Mouse (Mus musculus) heart, postnatal 25 days (tissue): Measurements from ENCODE around the gene Mybph. TPM values are rescaled to one million over a fixed set of nuclear protein-coding genes. Genes with fewer than 3 reads are reported as not detected.

Experiments
- DNase-seq: peaks from one replicate; pipeline ENCODE4 v3.0.0; 2022; ENCODE audit warnings: low spot score
- intact Hi-C: fragments of 180-260 bp; cut with DNase I; formaldehyde crosslinking; loops from one replicate; pipeline ENCODE4 v1.15.1; 2025
- total RNA-seq, 2 experiments: library from RNA; stranded (reverse); gene quantifications; 2 replicates each; pipeline ENCODE4 v1.2.3; 2021

The Mybph gene
- total RNA-seq, 2 experiments from 2014 or later, result not detected

DNA sequence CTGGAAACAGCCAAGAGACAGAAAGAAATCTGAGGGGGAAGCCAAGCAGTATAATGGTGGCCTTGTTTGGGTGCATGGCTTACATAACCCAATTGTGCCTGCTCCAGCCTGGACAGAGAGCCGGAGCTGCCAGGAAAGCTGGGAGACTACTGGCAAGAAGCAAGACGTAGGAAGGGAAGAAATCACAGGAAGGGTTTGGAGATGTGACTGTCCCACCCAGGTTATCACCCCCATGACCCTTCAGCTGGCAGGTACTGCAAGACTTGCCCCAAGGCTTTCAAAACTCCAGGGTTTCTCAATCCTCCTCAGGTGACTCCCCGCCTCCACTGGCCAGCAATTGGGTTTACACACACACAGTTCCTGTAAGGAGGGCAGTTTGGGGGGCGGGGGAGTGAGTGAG, 11.2 kb upstream of the Mybph start, which contains the start of gene Chil1:
Chil1 (plus strand) TSS at position 152 of the 400 bp plus-strand sequence.
- intact Hi-C loops, result no loop called here
- no peak for DNase-seq

DNA sequence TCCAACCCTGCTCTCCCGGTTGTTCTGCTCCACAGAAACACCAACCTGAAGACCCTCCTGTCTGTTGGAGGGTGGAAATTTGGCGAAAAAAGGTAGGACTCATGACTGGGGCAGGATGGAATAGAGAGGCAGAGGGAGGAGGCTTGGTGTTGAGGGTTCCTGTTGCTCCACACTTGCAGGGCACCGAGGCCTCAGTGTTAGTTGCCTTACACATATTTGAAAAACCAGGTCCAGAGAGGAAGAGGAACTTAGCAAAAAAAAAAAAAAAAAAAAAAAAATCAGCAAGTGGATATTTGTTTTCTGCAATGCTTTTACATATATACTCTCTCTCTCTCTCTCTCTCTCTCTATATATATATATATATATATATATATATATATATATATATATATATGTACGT, 9.2 kb upstream of the Mybph start:
- DNase-seq, result no peak
- intact Hi-C loops, result no loop called here

DNA sequence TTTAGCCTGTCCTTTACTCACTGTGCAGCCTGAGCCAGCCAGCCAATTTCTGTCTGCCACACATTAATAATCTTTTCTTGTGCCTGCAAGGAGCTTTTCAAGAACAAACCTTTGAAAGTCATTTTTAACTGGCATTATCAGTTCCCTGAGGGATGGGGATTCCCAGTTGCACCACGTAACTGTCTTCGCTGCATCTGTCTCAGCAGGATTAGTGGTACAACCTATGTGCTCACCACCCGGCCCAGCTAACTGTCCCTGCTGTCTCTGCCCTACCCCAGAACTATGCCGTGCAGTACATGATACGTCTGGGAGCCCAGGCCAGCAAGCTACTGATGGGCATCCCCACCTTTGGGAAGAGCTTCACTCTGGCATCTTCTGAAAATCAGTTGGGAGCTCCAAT, 5.0 kb upstream of the Mybph start:
- DNase-seq, result no peak
- intact Hi-C loops, result no loop called here

DNA sequence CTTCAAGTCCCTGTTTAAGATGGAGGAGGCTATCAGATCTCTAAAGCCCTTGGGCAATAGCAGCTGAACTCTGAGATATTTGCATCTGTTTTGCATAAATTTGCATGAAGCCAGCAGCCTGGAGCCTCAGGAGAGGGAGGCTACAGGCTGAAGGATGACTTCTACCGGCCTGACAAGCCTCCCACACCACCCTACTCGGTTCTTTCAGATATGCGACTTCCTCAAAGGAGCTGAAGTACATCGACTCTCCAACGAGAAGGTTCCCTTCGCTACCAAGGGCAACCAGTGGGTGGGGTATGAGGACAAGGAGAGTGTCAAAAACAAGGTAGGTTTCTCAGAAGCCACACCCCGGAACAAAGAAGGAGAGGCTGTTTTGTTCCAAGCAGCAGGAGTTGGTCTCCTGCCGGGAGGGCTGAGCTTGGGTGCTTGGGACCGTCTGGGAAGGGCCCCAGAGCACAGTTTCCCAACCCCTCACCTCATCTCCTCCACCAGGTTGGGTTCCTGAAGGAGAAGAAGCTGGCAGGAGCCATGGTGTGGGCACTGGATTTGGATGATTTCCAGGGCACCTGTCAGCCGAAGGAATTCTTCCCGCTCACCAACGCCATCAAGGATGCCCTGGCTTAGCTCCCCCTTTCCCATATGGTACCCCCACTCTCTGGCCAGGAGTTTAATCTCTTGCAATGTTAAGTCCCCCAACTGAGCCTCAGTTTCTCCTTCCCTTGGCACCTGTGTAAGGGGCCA, 4.1 kb upstream of the Mybph start:
- intact Hi-C loops, result no loop called here
- DNase-seq, result no peak

DNA sequence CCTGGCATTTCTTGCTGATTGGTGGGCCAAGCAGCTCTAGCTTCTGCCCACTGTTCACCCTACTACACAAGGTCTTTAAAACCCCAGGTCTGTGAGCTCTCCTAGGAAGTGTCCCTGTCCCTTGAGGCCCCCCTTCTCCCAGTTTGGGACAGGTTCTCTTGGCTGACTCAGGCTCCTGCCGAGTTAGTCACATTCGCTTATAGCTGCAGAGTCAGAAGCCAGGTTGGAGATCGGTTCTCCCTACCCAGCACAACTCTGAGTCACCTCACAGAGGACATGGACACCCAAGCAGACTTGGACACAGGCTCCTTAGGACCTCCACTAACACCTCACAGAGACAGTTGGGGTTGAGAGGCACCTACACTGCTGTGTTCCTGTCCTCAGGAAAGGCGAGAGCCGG, 2.1 kb upstream of the Mybph start:
- no peak for DNase-seq
- intact Hi-C loops, result no loop called here

DNA sequence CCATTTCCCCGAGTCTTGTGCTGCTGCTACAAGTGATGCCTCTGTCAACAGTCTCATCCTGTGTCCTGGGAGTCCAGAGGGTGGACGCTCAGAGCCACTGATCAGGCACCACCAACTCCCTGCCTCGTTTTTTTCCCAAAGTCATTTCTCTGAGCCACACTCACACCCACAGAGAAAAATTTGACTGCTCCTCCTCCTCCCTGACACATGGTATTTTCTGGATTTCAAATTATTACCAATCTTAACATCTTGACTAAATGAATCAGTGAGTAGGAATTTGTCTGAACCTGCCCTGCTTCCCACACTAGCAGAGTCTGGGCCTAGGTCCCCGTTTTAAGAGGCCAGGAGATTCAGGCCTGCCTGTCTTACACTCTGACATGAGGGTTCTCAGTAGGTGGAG, 1.2 kb upstream of the Mybph start:
- DNase-seq, result no peak
- intact Hi-C loops, result no loop called here

DNA sequence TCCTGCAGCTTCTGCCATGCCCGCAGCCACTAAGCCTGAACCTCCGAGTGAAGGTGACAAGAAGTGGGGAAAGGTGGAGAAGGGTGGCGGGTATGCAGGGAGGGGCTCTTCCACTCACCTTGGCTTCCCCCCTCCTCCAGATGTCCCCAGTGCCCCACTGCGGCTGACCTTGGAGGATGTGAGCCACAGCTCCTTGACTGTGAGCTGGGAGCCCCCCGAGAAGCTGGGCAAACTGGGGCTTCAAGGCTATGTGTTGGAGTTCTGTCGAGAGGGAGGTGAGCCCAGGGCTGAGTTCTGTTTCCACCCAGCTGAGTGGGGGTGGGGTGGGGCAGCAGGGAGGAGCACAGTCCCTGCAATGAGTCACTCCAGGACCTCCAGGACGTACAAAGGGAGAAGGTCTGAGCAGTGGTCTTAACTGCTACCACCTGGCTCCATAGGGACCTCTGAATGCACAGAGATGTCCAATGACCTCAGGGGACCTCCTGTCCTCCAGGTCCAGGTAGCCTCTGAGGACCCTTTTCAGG, 488 bp downstream of the Mybph start:
- intact Hi-C loops, result loop anchor here (2.0 kb wide), 1 partner anchor 43 kb away; no protein-coding TSS in a partner anchor
- DNase-seq, result no peak

DNA sequence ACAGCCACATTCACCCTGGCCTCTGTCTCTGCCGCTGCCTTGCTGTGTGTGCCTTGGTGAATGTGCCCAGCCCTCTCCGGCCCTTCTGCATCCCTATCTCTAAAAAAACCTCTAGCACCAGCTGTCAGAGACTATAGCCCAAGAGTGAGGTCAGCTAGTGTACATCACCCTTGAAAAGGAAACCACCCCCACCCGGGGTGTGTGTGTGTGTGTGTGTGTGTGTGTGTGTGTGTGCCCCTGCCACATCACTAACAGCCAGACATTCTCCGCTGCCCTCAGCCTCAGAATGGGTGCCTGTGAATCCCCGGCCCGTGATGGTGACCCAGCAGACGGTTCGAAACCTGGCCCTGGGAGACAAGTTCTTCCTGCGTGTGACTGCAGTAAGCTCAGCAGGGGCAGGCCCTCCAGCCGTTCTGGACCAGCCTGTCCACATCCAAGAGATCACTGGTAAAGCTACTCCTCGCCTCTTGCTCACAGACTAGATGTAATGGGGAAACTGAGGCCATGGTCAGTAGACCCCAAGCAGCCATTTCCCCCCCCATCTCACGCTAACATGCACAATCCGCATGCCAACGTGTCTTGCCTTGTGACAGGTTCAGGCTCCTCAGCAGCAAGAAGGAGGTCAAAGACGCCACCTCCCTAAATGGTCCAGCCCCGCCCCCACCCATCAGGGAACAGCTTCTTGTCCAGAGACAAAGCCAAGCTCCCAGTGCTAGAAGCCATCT, 1.2 kb downstream of the Mybph start:
- DNase-seq, result no peak
- intact Hi-C loops, result loop anchor here (2.0 to 5.0 kb wide), 2 partner anchors 44 to 128 kb away; no protein-coding TSS in a partner anchor

DNA sequence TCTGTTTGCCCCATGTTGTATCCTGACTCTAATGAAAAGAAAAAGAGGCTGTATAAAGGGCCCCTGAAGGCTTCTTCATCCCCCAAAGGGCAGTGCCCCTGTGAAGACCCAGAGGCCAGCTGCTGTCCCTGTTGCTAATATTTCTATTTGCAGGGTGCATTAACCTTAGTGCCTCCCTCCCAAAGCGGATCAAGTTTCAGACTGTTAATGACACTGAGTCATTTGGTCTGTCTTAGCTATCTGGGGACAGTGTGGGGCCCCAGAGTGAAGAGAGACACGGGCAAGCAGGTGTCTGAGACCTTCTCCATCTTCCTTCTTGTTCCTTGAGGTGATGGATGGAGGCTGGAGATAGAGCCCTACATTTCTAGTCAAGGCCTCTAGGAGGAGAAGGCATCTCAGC, 1.9 kb downstream of the Mybph start:
- intact Hi-C loops, result loop anchor here (2.0 to 5.0 kb wide), 2 partner anchors 44 to 127 kb away; no protein-coding TSS in a partner anchor
- no peak for DNase-seq

DNA sequence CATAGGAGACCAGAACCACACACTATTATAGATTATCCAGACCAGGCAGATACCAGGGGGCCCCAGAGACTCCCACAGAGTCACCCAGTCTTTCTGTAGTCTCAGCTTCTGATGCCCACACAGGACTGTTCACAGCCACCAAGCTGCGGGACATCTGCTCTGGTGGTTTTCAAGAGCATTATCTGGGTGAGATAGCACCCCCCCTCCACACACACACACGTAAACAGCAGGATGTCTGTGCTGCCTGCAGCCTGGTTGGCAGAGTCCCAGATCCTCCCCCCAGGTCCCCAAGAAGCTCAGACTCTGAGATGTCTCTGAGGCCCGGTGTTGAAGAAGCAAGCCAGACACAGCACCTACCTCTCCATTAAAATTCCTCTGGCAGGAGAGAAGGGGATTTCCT, 2.3 kb downstream of the Mybph start:
- intact Hi-C loops, result loop anchor here (2.0 to 5.0 kb wide), 2 partner anchors 45 to 127 kb away; no protein-coding TSS in a partner anchor
- DNase-seq, result no peak

DNA sequence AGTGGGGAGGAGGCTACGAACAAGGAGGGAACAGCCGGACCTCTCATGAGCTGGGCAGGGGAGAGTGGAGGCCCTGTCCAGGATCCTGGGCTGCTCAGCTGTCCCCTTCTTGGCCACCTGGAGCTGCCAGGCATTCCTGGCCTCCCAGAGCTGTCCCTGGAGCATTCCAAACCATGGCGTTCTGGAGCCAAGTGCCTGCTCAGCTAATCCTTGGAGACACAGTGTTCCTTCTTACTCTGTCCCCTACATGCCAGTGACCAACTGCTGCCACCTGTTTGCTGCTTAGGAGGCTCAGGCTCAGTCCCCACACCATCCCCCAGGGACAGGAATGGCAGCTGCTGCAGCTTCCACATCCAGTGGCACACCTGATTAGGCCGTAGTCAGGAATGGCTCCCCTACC, 2.7 kb downstream of the Mybph start:
- no peak for DNase-seq
- intact Hi-C loops, result loop anchor here (1.0 to 5.0 kb wide), 3 partner anchors 45 to 126 kb away; no protein-coding TSS in a partner anchor

DNA sequence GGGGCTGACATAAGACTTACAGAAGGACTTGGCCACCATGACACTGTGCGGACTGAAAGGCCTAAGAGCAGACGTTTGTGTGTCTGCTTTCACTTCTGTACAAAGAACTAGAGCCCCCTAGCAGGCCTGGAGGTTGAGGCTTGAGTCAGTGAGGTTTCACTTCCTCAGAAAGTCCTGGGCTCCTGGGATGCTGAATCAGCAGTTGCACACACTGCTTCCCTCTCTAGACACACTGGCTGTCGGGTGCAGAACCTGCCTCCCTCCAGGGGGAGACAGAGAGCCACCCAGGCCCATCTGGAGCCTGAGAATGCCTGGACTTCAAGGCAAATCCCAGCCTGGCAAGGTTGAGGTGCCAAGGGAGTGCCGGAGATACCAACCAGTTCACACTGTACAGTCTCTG, 3.1 kb downstream of the Mybph start:
- intact Hi-C loops, result loop anchor here (1.0 to 5.0 kb wide), 2 partner anchors 48 to 126 kb away; no protein-coding TSS in a partner anchor
- DNase-seq, result peak; percentile 32

DNA sequence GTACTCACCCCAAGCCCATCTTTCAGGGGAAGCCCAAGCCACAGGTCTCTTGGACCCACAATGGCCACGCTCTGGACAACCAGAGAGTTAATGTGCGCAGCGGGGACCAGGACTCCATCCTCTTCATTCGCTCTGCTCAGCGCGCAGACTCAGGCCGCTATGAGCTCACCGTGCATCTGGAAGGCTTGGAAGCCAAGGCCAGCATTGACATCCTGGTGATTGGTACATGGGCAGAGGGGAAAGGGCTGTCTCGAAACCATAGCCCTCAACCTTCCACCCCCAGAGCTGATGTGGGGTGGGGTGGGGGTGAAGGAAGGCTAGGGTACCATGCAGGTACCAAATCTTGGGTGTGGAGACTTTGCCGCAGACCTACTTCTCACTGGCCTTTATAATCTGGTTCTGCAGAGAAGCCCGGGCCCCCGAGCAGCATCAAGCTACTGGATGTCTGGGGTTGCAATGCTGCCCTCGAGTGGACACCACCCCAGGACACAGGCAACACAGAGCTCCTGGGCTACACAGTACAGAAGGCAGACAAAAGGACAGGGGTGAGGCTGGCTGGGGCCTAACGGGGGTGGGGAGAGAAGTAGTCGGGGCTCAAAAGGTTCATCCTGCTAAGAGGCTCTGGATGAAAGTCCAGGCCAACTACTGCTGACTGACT, 4.2 kb downstream of the Mybph start:
- intact Hi-C loops, result loop anchor here (5.0 kb wide), 1 partner anchor 125 kb away; no protein-coding TSS in a partner anchor

DNA sequence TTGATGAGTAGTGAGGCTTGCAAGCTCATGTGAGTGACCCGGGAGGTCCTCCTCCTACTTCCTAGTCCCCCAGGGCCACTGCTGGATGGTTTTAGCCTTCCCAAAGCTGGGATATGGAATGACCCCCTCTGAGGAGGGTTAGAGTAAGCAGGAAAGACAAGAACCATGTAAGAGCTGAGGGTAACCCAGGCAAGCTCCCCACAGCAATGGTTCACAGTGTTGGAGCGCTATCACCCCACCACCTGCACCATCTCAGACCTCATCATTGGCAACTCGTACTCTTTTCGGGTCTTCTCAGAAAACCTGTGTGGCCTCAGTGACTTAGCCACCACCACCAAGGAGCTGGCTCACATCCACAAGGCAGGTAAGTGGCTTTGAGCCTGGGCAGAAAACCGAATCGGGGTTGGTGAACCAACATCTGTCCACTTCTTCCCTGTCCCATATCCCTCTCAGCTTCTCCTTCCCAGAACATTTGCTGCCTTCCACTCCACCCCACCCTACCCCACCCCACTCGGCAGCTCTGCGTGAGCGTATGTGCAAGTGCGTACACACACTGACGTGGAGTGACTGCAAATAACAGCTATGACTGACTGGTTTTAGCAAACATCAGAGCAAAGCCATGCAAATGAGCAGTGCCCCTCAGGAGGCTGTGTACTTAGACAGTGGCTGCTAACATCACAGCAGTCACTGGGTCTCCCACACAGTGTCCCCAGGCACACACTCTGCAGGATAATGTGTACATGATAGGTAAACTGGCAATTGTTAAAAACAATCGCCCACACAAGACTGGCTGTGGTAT, 5.1 kb downstream of the Mybph start:
- intact Hi-C loops, result loop anchor here (5.0 kb wide), 1 partner anchor 124 kb away; no protein-coding TSS in a partner anchor

More for the DNA sequence above, 4.2 kb downstream of the Mybph start:
- DNase-seq, result no peak

DNA sequence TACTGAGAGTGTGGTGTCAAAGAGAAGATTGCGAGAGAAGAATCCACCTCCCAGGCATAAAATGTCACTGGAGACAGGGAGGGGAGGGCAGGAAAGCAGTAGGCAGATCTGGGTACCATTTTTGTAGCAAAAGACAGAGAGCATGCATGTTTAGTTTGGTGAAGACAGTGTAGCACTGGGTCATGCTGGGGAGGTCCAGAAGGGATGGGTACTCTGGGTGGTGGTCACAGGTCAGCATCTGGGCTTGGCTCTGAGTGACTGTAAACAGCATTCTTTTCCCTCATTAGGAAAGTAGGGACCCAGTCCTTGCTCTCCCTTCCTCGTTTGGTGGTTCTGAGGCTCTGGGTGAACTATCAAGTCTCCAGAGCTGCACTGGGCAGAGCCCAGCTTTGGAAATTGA, 7.2 kb downstream of the Mybph start:
- no peak for DNase-seq
- intact Hi-C loops, result no loop called here

More for the DNA sequence above, 5.1 kb downstream of the Mybph start:
- DNase-seq, result no peak

DNA sequence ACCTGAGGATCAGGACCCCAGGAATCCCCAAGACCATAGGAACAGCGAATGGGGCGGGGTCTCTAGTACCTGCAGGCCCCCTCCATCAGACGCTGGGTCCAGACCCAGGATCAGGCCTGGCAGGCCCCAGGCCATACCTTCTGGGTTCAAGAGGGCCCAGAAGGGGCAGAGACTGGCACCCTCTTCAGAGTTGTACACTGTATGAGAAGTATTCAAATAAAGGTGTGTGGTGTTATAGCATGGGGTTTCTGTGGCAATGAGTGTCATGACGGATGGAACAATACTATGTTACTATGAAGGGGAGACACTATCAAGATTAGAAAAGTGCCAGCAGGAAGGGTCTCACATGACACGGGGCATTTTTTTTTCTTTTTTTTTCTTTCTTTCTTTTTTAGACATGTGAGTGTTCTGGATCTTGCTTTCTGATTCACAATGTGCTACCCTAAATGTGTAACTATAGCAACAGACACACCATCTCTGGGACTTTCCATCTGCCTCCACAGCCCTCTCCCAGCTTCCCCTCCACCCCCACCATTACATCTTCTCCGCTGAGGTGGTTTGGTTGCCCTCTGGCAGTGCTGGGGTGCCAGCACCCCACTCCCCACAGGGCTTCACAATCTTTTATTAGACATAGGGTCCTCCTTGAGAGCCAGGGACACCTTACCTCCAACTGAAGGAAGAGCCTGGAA, 7.9 kb downstream of the Mybph start:
- intact Hi-C loops, result no loop called here
- DNase-seq, result no peak

DNA sequence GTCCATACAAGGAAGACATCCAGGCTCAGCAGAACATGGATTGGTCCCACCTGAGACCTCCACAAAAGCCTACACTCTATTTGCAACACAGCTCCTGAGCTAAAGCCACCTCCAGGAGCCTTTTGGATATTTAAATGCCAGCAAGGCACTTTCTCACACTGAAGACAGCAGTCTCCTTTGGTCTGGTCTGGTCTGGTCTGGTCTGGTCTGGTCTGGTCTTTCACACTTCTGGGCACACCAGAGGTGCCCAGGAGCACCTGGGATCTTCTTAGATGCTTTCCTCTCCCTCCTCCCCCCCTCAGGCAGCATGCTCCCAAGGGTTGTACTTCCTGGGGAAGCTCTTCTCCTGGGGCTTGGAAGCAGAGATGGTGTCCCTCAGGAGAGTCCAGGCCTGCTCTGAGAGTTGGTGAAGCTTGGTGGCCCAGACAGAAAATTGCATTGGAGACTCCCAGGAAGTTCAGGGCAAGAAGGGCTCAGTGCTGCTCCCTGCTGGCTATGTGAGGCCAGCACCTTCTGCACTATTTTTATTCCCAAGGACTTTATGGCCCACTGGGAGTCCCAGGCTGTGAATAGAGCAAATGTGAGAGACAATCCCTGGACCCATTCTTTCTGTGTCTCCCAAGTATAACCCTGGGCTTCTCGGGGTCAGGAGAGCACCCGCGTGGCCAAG, 8.6 kb downstream of the Mybph start:
- intact Hi-C loops, result no loop called here

DNA sequence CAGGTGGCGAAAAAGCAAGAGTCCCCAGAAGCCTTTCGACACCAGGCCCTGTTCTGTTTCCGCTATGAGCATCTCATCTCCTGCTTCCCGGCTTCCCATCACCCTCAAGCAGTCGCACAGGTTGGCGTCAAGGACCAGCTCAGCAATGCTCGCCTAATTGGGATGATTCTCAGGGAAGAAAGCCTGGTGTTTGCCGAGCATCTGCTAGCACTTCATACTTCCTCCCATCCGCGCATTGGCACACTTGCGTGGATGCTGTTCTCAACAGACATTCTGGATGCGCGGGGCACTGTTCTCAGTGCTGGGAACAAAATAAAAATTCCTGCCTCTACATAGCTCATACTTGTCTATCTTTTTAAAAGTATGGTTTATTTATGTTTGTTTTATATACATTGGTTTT, 11.0 kb downstream of the Mybph start:
- intact Hi-C loops, result no loop called here
- DNase-seq, result no peak

More for the DNA sequence above, 8.6 kb downstream of the Mybph start:
- DNase-seq, result no peak
